Mouse (Mus musculus) testis, postnatal 10 days (tissue): ENCODE results near the gene Auh.
A peak's percentile ranks its signal among the peaks of the same experiment; 100 is the strongest.

Source experiments
- DNase-seq: peaks from one replicate; pipeline ENCODE4 v3.0.0; 2021; ENCODE audit warnings: low spot score

The Auh gene

GRCm38 (mm10) chr13:52929209-52930171 lies at the start of gene Auh:
TSS of gene Auh (minus strand) at chr13:52929681.
- peak; percentile 96 for DNase-seq

- peak; percentile 65 for DNase-seq
Observed at GRCm38 (mm10) chr13:52978321-52978981, 49.0 kb upstream of the Auh start.

- DNase-seq: no peak
Observed at GRCm38 (mm10) chr13:52977757-52978156, 48.3 kb upstream of the Auh start.

- DNase-seq: no peak
Observed at GRCm38 (mm10) chr13:52977221-52977609, 47.7 kb upstream of the Auh start.

GRCm38 (mm10) chr13:52976510-52977220 lies 47.2 kb upstream of the Auh start:
- DNase-seq: no peak

GRCm38 (mm10) chr13:52976130-52976509 lies 46.6 kb upstream of the Auh start:
- DNase-seq: no peak

- no peak for DNase-seq
Observed at GRCm38 (mm10) chr13:52974676-52975075, 45.2 kb upstream of the Auh start.

- DNase-seq: no peak
Observed at GRCm38 (mm10) chr13:52973427-52973826, 43.9 kb upstream of the Auh start.

GRCm38 (mm10) chr13:52972626-52973025 lies 43.1 kb upstream of the Auh start:
- no peak for DNase-seq

GRCm38 (mm10) chr13:52970876-52971275 lies 41.4 kb upstream of the Auh start:
- no peak for DNase-seq

GRCm38 (mm10) chr13:52962922-52963321 lies 33.4 kb upstream of the Auh start:
- DNase-seq: no peak

- DNase-seq: no peak
Observed at GRCm38 (mm10) chr13:52962361-52962760, 32.9 kb upstream of the Auh start.

- DNase-seq: no peak
Observed at GRCm38 (mm10) chr13:52953779-52954553, 24.5 kb upstream of the Auh start.

- no peak for DNase-seq
Observed at GRCm38 (mm10) chr13:52949211-52949610, 19.7 kb upstream of the Auh start.

GRCm38 (mm10) chr13:52947545-52947944 lies 18.1 kb upstream of the Auh start:
- no peak for DNase-seq

GRCm38 (mm10) chr13:52945769-52946168 lies 16.3 kb upstream of the Auh start:
- DNase-seq: peak; percentile 47

- DNase-seq: no peak
Observed at GRCm38 (mm10) chr13:52944116-52944515, 14.6 kb upstream of the Auh start.

GRCm38 (mm10) chr13:52942876-52943388 lies 13.5 kb upstream of the Auh start:
- no peak for DNase-seq

GRCm38 (mm10) chr13:52940956-52941355 lies 11.5 kb upstream of the Auh start:
- DNase-seq: no peak

- DNase-seq: peak; percentile 81
Observed at GRCm38 (mm10) chr13:52930582-52930981, 1.1 kb upstream of the Auh start.

- no peak for DNase-seq
Observed at GRCm38 (mm10) chr13:52928392-52928791, 1.1 kb downstream of the Auh start.

- no peak for DNase-seq
Observed at GRCm38 (mm10) chr13:52924457-52924856, 5.0 kb downstream of the Auh start.
